Mouse (Mus musculus): ENCODE measurements at regions not wholly inside any gene's neighbourhood (a gene's known extent, or its start where the extent isn't known, plus 50 kb on each side); places are given as distances from the start of the nearest gene placed in this dataset.

- intact Hi-C loops (cut with DNase I), result no loop called here
These were observed 158.0 kb downstream of the Efnb1 start for GRCm38 (mm10) chrX:99293967-99294366.

GRCm38 (mm10) chrX:99292758-99293157, 156.8 kb downstream of the Efnb1 start:
- intact Hi-C loops (cut with DNase I), result no loop called here

GRCm38 (mm10) chrX:99291965-99292364, 156.0 kb downstream of the Efnb1 start:
- intact Hi-C loops (cut with DNase I), result no loop called here

DNA sequence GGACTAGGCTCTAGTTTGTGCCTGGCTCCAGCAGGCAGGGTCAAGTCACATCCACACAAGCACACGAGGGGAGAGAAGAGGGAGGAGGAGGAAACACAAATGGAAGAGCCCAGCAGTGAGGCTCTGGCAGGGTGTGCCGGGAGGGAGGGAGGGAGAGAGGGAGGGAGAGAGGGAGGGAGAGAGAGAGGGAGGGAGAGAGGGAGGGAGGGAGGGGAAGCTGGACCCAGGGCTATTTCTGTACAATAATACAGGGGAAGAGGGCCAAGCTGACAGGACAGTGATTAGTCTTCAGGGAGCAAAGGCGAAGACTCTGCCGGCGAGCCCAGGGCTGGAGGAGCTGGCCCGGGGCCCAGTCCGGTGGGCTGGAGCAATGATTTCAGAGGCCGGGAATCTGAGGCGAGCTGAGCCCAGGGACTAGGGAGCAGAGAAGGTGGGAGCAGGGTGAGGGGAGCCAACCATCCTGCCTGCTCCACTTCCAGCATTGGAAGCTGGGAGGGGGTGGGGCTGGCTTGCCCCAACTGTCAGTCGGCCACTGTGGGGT, 155.6 kb downstream of the Efnb1 start:
- intact Hi-C loops (cut with DNase I), result no loop called here

DNA sequence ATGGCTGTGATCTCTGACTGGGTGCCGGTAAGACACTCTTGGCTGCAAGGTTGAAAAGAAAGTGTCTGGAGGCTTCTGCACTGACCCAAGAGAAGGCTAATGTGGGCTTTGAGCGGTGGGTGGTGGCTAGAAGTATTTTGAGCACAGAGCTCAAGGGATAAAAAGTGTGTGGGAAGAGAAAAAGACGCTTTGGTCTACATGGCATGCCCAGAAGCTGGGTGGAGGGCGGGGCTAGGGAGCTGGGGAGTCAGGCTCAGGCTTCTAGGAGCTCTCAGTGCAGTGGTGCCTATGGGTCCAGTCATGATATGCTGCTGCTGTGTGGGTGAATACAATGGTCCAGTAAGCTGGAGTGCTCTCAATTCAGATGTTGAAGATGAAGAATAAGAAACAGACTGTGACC, 152.1 kb downstream of the Efnb1 start:
- intact Hi-C loops (cut with DNase I), result no loop called here

DNA sequence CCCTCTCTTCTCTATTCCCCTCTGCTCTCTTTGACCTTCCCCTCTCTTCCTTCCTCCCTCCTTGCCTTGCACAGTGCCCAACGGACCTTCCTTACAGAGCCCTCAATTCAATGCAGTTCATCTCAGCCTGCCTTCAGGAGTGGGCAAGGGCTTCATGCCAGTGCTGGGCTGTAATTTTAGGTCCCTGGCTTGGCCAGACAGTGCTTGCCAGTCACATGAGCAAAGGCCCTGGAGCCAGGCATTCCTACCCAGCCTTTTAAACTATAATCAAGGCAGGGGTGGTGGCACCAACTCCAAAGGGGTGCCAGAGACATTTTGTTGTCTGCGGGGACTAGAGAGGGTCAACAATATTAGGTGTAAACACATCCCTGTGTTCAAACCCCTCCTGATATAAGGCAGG, 150.9 kb downstream of the Efnb1 start:
- intact Hi-C loops (cut with DNase I), result no loop called here

DNA sequence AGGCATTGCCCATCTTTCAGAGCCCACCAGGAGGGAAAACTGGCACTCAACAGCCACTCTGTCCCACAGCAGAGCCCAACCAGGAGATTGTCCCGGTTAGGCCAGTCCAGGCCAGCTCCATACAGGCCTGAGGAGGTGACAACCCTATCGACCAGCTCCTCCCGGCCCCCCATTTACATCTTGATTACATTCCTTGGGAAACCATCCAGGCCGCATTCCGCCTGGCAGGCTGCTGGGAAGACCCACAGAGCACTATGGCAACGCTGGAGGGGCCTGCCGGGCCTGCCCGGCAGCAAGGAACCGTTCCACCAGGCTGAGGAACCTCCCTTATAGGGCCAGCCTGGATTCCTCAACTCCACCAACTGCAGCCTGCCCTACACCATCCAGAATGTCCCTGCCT, 149.7 kb downstream of the Efnb1 start:
- intact Hi-C loops (cut with DNase I), result no loop called here

GRCm38 (mm10) chrX:99280991-99281390, 145.1 kb downstream of the Efnb1 start:
- intact Hi-C loops (cut with DNase I), result loop anchor here (5.0 kb wide), 1 partner anchor 144 kb away; the partner anchor contains the start of gene Efnb1

GRCm38 (mm10) chrX:99280543-99280942, 144.6 kb downstream of the Efnb1 start:
- intact Hi-C loops (cut with DNase I), result loop anchor here (5.0 kb wide), 1 partner anchor 143 kb away; the partner anchor contains the start of gene Efnb1

GRCm38 (mm10) chrX:99275536-99275935, 139.6 kb downstream of the Efnb1 start:
- intact Hi-C loops (cut with DNase I), result no loop called here

DNA sequence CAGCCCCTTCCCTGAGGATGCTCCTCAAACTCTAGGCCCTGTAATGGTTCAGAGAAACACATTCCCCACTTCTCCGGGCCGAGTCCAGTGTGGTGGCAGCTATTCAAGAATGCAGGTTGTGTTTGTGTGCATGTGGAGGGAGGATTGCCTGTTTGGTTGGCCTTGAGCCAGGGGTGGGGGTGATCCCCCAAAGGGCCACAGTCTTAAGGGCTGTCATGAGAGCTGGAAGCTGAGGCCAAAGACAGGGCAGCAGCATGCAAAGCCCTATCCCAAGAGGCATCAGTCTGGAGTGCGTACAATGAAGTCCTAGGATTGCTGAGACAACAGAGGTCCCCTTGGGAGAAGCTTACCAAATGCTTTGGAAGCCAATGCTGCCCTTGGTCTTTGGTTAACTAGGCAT, 136.0 kb downstream of the Efnb1 start:
- intact Hi-C loops (cut with DNase I), result no loop called here

DNA sequence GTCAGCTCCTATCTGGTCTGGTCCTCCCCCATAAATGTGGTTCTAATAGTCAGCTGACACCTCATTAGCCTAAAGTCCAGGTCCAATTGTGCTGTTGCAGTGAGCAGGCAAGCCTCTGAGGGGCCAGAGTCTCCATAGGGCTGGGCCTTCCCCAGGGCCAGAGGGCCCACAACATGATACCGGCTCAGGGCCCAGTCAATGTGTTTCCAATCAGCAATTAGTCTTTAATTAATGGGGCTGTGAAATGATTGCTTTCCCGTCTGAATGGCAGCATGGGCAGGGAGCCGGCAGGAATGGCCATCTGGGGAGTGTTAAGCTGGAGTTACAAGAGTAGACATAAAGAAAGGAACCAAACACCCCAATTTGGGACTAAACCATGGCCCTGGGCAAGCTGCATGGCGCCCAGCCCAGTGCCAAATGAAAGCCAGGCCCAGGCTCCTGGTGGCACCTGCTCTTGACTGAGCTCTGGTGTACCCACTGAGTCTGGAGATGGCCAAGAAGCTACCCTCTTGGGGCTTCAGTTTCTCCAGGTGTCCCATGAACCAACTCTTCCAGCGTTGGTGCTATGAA, 113.2 kb downstream of the Efnb1 start:
- intact Hi-C loops (cut with DNase I), result no loop called here

DNA sequence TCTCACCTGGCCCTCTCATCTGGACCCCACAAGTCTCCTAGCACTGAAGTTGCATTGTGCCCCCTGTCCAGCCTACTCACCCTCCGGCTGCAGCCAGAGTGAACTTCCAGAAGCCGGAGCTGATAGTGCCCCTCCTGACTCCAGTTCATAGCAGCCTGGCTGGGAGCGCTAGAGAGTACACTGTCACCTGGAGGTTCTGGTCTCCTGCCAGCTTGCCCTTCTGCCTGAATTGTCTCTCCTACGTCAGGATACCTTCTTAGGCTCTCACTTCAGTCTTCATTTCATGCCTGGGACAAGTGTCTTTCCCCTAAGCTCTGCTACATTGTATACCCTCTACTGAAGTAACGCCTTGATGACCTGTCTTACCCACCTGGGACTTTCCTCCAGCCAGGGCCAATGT, 112.3 kb downstream of the Efnb1 start:
- intact Hi-C loops (cut with DNase I), result no loop called here

- intact Hi-C loops (cut with DNase I), result no loop called here
These were observed 110.8 kb downstream of the Efnb1 start for GRCm38 (mm10) chrX:99246704-99247103.

DNA sequence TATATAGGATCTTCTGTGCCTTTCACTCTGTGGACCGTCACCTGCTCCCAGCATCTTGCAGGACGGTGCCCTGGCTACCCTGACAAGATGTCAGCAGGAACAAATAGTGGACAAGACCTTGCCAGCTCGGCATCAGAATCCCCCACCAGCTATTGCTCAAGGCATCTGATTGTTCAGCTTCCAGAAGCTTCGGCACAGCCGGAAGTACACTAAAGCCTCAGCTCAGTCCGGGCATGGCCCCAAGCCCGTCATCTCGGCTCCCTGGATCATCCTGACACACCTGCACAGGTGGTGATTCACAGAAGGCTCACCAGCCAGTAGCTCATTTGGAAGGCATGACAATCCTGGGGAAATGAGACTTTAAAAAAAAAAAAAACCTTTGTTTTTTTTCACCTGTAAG, 110.1 kb downstream of the Efnb1 start:
- intact Hi-C loops (cut with DNase I), result no loop called here

DNA sequence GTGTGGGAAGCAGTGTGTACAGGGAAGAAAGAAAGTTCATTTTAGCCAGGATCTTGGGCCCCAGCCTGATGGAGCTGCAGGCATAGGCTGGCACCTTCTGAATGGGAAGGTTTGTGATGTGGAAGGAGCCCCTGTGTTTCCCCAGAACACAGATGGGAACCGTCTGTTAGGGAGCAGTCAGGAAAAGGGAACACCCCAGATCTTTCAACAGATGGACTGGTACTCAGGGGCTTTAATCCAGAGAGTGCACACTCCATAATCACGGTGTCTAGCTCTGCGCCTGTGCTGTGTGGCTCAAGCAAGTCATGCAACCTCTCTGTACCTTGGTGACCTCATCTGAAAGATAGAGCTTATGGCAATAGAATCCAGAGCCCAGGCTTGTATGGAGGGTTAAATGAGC, 109.6 kb downstream of the Efnb1 start:
- intact Hi-C loops (cut with DNase I), result no loop called here

DNA sequence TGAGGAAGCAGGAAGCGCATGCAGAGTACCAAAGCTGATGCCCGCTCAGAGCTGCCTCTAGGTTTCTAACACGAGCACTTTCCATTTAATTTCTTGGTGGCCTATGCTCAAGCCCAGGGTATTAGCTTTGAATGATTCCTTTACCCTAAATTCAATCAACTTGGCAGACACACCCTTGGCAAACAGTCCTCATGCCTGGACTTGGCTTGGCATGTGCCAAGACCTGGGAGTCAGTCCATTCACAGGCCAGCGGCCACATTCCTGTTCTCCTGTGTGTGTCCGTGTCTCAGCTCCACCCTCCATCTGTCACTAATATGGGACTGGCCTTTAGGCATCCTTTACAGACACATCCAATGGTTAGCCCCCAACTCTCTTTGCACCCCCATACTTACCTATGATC, 107.3 kb downstream of the Efnb1 start:
- intact Hi-C loops (cut with DNase I), result no loop called here

- intact Hi-C loops (cut with DNase I), result no loop called here
These were observed 105.8 kb downstream of the Efnb1 start for GRCm38 (mm10) chrX:99241684-99242118.

- intact Hi-C loops (cut with DNase I), result no loop called here
These were observed 97.1 kb downstream of the Efnb1 start for GRCm38 (mm10) chrX:99233035-99233434.

DNA sequence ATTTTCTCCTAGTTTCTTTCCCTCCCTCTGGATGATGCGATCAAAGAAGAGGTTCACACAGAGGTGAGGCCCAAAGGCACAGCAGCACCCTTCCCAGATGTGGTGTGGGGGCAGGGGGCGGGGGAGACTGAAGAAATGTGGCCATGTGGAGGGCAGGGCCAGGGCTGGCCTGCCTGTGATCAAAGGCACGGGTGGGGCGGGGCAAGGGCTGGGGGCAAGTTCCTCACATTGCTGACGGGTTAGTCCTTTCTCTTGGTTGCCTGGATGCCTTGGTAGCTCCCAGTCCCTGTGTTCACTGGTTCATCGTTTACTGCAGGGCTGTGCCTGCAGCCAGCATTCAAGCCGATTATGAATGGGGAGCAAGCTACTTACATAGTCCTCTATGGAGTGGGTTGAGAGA, 96.4 kb downstream of the Efnb1 start:
- intact Hi-C loops (cut with DNase I), result no loop called here

DNA sequence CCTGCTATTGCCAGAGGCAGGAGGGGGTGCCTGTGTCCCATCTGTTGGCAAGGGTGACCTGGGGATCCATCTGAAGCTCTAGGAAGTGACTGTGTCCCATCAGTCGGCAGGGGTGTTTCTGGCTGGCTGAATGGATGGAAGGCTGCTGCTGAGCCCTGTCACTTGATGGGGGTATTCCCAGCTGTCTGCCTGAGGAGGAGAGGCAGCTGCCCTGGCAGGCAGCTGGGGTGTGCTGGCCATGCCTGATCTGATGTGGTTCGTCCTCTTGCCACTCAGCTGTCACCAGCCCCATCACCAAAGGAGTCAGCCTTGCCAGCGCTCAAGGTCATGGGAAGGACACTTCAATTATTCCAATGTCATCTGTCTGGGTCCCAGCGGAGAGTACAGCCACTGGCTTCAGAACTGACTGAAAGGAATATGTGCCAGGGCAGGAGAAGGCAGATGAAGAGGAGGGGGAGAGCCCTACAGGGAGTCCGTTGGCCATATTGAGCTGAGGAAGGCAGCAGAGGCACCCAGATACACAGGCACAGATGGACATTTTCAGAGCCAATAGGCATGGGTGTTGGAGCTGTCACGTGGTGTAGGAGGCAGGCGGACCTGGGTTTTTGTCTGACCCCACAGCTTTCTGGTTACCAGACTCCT, 89.3 kb downstream of the Efnb1 start:
- intact Hi-C loops (cut with DNase I), result no loop called here

- intact Hi-C loops (cut with DNase I), result no loop called here
These were observed 86.1 kb downstream of the Efnb1 start for GRCm38 (mm10) chrX:99222017-99222416.

Data from adrenal gland (tissue).